Mouse (Mus musculus): Measurements from ENCODE around the gene Tex101. TPM values are rescaled to one million over a fixed set of nuclear protein-coding genes. Genes with fewer than 3 reads are reported as not detected.
"Not testable (repeated sequence)": the region's sequence is repeated elsewhere in the genome, so short reads cannot be mapped to it uniquely, and the experiment has no call there.

Gene Tex101
- polyA plus RNA-seq, 1 experiment from 2014 or later: not detected

DNA sequence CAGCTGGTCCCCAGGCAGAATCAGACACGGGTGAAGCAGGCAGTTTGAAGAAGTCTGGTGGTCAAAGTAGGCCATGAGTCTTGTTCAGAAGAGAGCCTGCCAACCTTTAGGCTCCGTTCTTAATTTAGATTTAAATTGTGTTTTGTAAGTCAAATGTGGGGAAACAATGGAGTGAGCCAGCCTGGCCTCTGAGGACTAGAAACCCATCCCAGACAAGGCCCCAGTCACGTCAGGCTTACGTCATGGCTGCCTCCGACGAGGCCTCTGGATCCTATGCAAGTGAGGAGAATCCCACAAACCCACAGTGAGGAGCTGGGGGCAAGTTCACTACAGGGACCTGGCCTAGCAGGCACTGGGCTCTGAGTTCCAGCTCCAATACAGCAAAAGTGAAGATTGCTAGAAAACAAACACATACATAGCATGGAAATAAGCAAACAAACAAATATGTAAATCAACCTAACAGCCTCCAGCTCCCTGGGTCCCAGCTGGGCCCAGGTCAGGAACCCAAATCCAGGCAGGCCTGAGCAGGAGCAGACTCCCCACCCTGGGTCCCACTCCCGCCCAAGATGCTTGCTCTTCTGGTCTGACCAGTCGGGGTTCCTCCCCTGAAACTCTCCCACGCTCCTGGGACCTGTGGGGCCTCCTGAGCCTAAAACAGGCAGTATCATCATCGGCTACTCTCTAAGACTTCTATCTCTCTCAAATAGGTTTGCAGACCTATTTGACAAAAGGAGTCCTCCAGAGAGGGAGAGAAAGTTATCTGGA is 46.2 kb downstream of the Tex101 start:
- Histone ChIP-seq H3K4me1 (peaks cover 8% of the 10 kb centered on the region), H3K9me3 (no peaks in the 10 kb centered on the region), H3K27me3 (peaks cover 4% of the 10 kb centered on the region; the same call in 1 of the 2 replicates), H3K4me3 (no peak overlapping the region), H3K9ac (no peak overlapping the region), H3K36me3 (no peaks in the 10 kb centered on the region), H3K4me2 (no peak overlapping the region), H3K27ac (peak overlapping the region; percentile 34; the same call in 1 of the 2 replicates)
- 60% methylated on average over 10 of the region's 10 CpGs for WGBS
- no peak for ATAC-seq (ENCODE audit: insufficient number of reproducible peaks, insufficient read depth, low FRiP score, low TSS enrichment, low read depth)

DNA sequence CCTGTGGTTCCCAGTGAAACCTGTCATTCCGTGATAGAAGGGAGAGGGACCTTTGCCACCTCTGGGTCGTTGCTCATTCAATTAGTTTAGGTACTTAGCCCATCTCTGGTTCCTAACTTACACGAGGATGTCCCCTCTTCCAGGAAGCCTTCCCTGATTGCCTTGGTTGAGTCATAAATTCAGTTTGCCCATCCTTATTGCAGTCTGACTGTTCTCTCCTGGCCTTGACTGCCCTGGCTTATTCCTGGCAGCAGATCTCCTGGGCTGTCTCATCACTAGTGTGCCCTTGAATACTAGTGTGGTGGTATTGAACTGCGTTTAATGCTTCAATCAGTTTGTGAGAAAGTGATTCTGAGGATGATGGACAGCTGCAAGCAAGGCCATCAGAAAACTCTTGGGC is 46.8 kb downstream of the Tex101 start:
- Histone ChIP-seq H3K36me3 (no peaks in the 10 kb centered on the region), H3K4me1 (peaks cover 8% of the 10 kb centered on the region), H3K27ac (no peak overlapping the region), H3K27me3 (peaks cover under 1% of the 10 kb centered on the region; the same call in 1 of the 2 replicates), H3K4me2 (peak overlapping the region; percentile 66; the same call in 1 of the 2 replicates), H3K9ac (no peak overlapping the region), H3K4me3 (no peak overlapping the region), H3K9me3 (no peaks in the 10 kb centered on the region)
- 66% methylated on average over 4 of the region's 4 CpGs for WGBS
- no peak for ATAC-seq (ENCODE audit: insufficient number of reproducible peaks, insufficient read depth, low FRiP score, low TSS enrichment, low read depth)

DNA sequence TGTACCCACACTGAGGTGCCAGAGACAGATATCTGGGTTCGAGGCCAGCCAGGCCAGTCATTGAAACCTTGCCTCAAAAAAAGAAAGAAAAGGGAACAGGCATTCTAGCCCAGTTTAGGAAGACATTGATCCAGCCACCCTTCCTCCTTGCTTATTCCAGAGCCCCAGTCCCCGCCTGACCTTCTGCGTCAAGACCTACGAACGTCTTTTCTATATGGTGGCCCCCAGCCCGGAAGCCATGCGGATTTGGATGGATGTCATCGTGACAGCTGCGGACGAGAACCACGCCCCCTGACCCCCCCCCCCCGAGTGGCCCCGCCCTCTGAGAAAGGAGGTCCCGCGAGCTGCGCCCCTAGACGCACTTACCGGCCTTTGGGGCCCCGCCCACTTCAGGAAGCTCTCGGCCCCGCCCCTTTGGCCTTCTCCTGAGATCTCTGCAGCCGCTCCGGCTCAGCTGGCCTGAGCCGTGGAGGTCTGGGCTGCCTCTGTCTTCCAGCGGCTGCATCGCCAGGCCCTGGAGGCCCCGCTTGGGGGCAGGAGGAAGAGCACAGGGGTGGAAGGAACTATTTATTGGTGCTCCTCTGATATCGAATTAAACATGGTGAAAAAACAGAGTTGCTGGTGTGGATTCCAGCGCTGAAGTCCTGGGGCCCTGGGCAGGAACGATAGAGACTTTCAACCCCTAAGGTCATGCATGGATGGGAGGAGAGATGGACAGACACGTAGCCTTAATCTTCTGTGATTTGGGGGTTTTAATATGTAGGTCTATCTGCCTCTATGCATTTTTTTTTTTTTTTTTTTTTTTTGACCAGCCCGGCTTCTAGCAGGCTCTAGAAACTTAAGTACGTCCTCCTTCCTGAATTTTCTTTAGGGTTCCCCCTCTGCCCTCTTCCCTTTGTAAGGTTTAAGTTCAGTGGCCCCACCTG is 47.5 kb downstream of the Tex101 start:
- Histone ChIP-seq H3K4me3 (peak overlapping the region; percentile 42), H3K4me1 (peaks cover 8% of the 10 kb centered on the region), H3K9me3 (no peaks in the 10 kb centered on the region), H3K4me2 (peak overlapping the region; percentile 66), H3K27ac (peak overlapping the region; percentile 22; the same call in 1 of the 2 replicates), H3K36me3 (no peaks in the 10 kb centered on the region), H3K9ac (peak overlapping the region; percentile 68), H3K27me3 (no peaks in the 10 kb centered on the region)
- 8% methylated on average over 32 of the region's 33 CpGs for WGBS
- ATAC-seq (ENCODE audit: insufficient number of reproducible peaks, insufficient read depth, low FRiP score, low TSS enrichment, low read depth): peak; percentile 49; the same call in 1 of the 2 replicates

DNA sequence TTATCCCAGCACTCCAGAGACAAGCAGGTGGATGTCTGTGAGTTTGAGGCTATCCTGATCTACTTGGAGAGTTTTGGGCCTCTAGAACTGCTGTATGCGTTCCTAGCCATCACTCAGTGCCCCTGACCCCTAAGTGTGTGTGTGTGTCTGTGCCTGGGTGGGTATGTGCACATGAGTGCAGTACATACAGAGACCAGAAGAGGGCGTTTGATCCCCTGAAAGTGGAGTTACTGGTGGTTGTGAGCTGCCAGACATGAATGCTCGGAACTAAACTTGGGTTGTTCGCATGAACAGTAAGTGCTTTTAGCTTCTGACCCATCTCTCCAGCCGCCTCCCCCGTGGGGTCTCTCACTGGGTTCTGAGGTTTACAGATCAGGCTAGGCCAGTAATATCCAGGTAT is 53.5 kb downstream of the Tex101 start:
- WGBS: 85% methylated on average over 6 of the region's 6 CpGs
- no peak for ATAC-seq (ENCODE audit: insufficient number of reproducible peaks, insufficient read depth, low FRiP score, low TSS enrichment, low read depth)
- H3K4me3 ChIP-seq: no peak overlapping the region

DNA sequence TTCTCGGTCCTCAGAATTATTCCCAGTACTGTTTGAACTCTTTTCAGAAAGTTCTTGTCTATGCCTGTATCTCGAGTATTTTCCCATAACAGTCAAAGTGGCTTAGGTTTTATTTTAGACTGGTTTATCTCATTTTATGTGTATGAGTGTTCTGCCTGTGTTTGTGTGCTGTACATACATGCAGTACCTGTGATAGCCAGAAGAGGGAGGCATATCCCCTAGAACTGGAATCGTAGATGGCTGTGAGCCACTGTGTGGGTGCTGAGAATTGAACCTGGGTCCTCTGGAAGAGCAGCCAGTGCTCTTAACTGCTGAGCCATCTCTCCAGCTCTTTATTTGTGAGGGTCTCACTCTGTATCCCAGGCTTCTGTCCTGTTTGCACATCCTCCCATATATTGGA is 55.3 kb downstream of the Tex101 start:
- H3K27me3 ChIP-seq: no peaks in the 10 kb centered on the region

More for the DNA sequence above, 53.5 kb downstream of the Tex101 start:
- no peaks in the 10 kb centered on the region for H3K27me3 ChIP-seq
- no peaks in the 10 kb centered on the region; the same call in 1 of the 2 replicates for H3K4me1 ChIP-seq
- H3K36me3 ChIP-seq: peaks cover 5% of the 10 kb centered on the region; the same call in 1 of the 2 replicates
- no peak overlapping the region for H3K27ac ChIP-seq
- H3K4me2 ChIP-seq: no peak overlapping the region
- no peak overlapping the region for H3K9ac ChIP-seq
- peaks cover 7% of the 10 kb centered on the region; the same call in 1 of the 2 replicates for H3K9me3 ChIP-seq

DNA sequence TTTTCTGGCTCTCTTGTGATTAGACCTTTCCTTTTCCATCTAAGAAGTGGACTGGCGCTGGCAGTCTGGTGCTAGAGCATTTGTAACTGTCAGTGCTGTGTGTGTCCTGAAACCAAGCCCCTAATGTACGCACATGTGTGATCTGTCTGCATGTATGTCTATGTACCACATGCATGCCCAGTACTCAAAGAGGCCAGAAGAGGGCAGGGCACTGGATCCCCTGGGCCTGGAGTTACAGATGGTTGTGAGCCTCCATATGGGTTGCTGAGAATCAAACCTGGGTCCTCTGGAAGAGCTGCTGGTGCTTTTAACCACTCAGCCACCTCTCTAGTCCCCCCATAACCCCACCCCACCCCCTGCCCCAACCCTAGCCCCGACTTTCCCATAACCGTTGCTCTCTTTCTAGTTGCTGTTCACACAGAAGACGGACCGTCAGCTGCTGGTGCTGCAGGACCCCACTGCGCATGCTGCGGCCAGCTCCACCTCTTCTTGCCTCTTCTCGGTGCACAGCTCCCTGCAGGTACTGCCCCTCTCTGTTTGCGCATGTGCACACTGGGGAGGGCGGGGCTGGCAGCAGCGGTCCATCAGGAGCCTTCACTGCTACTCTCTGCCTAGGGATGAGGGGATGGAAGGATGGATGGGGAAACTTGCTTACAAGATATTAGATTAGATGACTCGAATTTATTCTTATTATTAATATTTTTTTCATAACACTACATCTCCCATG is 56.6 kb downstream of the Tex101 start:
- ATAC-seq (ENCODE audit: insufficient number of reproducible peaks, insufficient read depth, low FRiP score, low TSS enrichment, low read depth): no peak
- no peak overlapping the region for H3K4me3 ChIP-seq
- peaks cover 5% of the 10 kb centered on the region; the same call in 1 of the 2 replicates for H3K36me3 ChIP-seq
- no peaks in the 10 kb centered on the region; the same call in 1 of the 2 replicates for H3K4me1 ChIP-seq
- WGBS: 55% methylated on average over 13 of the region's 13 CpGs
- H3K4me2 ChIP-seq: no peak overlapping the region
- H3K9ac ChIP-seq: no peak overlapping the region
- H3K27me3 ChIP-seq: peaks cover 4% of the 10 kb centered on the region; the same call in 1 of the 2 replicates
- H3K9me3 ChIP-seq: peaks cover 7% of the 10 kb centered on the region; the same call in 1 of the 2 replicates
- H3K27ac ChIP-seq: no peak overlapping the region

More for the DNA sequence above, 55.3 kb downstream of the Tex101 start:
- Histone ChIP-seq H3K9ac (no peak overlapping the region), H3K9me3 (peaks cover 7% of the 10 kb centered on the region; the same call in 1 of the 2 replicates), H3K36me3 (peaks cover 5% of the 10 kb centered on the region; the same call in 1 of the 2 replicates), H3K4me3 (no peak overlapping the region), H3K4me1 (no peaks in the 10 kb centered on the region; the same call in 1 of the 2 replicates), H3K4me2 (no peak overlapping the region), H3K27ac (no peak overlapping the region)
- 86% methylated on average over 3 of the region's 3 CpGs for WGBS
- ATAC-seq (ENCODE audit: insufficient number of reproducible peaks, insufficient read depth, low FRiP score, low TSS enrichment, low read depth): no peak

DNA sequence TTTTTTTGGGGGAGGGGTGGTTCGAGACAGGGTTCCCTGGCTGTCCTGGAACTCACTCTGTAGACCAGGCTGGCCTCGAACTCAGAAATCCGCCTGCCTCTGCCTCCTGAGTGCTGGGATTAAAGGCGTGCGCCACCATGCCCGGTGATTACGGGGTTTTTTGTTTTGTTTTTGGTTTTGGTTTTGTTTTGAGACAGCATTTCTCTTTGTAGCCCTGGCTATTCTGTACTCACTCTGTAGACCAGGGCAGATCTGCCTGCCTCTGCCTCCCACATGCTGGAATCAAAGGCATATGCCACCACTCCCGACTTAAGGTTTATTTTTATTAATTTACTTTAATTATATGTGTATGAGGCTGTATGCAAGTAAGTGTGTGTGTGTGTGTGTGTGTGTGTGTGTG is 58.1 kb downstream of the Tex101 start:
- not testable (repeated sequence) for H3K9me3 ChIP-seq

More for the DNA sequence above, 58.1 kb downstream of the Tex101 start:
- not testable (repeated sequence) for ATAC-seq (ENCODE audit: insufficient number of reproducible peaks, insufficient read depth, low FRiP score, low TSS enrichment, low read depth); H3K9ac ChIP-seq; H3K36me3 ChIP-seq; H3K4me2 ChIP-seq; H3K4me3 ChIP-seq; H3K27ac ChIP-seq; H3K4me1 ChIP-seq
- H3K27me3 ChIP-seq: peaks cover 19% of the 10 kb centered on the region
- 88% methylated on average over 8 of the region's 8 CpGs for WGBS

Other genes starting within 250 kb of the Tex101 start
- gene Irgc1, start 224.4 kb downstream of the Tex101 start, polyA plus RNA-seq (2015; fragmentation: Nextera tagmentation; extraction: Ambion mirVana): not detected in 2 replicates
- gene Plaur, start 214.2 kb downstream of the Tex101 start, polyA plus RNA-seq (2015; fragmentation: Nextera tagmentation; extraction: Ambion mirVana): 2.6 and 3.8 TPM in 2 replicates
- gene Cadm4, start 194.7 kb downstream of the Tex101 start, polyA plus RNA-seq (2015; fragmentation: Nextera tagmentation; extraction: Ambion mirVana): 6.7 and 7.9 TPM in 2 replicates
- gene Zfp428, start 169.7 kb downstream of the Tex101 start, polyA plus RNA-seq (2015; fragmentation: Nextera tagmentation; extraction: Ambion mirVana): 95.8 and 96.3 TPM in 2 replicates
- 0.53 and 0.89 TPM in 2 replicates for gene AC161166.1, start 164.2 kb downstream of the Tex101 start, polyA plus RNA-seq (2015; fragmentation: Nextera tagmentation; extraction: Ambion mirVana)
- gene Irgq, start 146.0 kb downstream of the Tex101 start, polyA plus RNA-seq (2015; fragmentation: Nextera tagmentation; extraction: Ambion mirVana): 9.6 and 10.2 TPM in 2 replicates
- gene Pinlyp, start 130.6 kb downstream of the Tex101 start, polyA plus RNA-seq (2015; fragmentation: Nextera tagmentation; extraction: Ambion mirVana): 0.42 TPM in 1 of 2 replicates, not detected in the other
- 127 and 147 TPM in 2 replicates for gene Xrcc1, start 130.4 kb downstream of the Tex101 start, polyA plus RNA-seq (2015; fragmentation: Nextera tagmentation; extraction: Ambion mirVana)
- 24.0 and 26.0 TPM in 2 replicates for gene Ethe1, start 89.1 kb downstream of the Tex101 start, polyA plus RNA-seq (2015; fragmentation: Nextera tagmentation; extraction: Ambion mirVana)
- 7.0 and 7.3 TPM in 2 replicates for gene Zfp575, start 89.0 kb downstream of the Tex101 start, polyA plus RNA-seq (2015; fragmentation: Nextera tagmentation; extraction: Ambion mirVana)
- 0.37 and 0.65 TPM in 2 replicates for gene Phldb3, start 65.9 kb downstream of the Tex101 start, polyA plus RNA-seq (2015; fragmentation: Nextera tagmentation; extraction: Ambion mirVana)
- 13.7 and 16.0 TPM in 2 replicates for gene Lypd3, start 40.1 kb downstream of the Tex101 start, polyA plus RNA-seq (2015; fragmentation: Nextera tagmentation; extraction: Ambion mirVana)
- not detected in 2 replicates for gene BC049730, start 32.6 kb upstream of the Tex101 start, polyA plus RNA-seq (2015; fragmentation: Nextera tagmentation; extraction: Ambion mirVana)
- not detected in 2 replicates for gene Gm4763, start 50.2 kb upstream of the Tex101 start, polyA plus RNA-seq (2015; fragmentation: Nextera tagmentation; extraction: Ambion mirVana)
- 0.35 and 0.77 TPM in 2 replicates for gene Cd177, start 83.6 kb upstream of the Tex101 start, polyA plus RNA-seq (2015; fragmentation: Nextera tagmentation; extraction: Ambion mirVana)
- gene Ceacam10, start 100.5 kb upstream of the Tex101 start, polyA plus RNA-seq (2015; fragmentation: Nextera tagmentation; extraction: Ambion mirVana): 0.56 and 0.74 TPM in 2 replicates
- gene Gm9844, start 185.5 kb upstream of the Tex101 start, polyA plus RNA-seq (2015; fragmentation: Nextera tagmentation; extraction: Ambion mirVana): 19.6 and 35.1 TPM in 2 replicates
- not detected in 2 replicates for gene Lypd4, start 193.3 kb upstream of the Tex101 start, polyA plus RNA-seq (2015; fragmentation: Nextera tagmentation; extraction: Ambion mirVana)
- not detected in 2 replicates for gene Dmrtc2, start 193.4 kb upstream of the Tex101 start, polyA plus RNA-seq (2015; fragmentation: Nextera tagmentation; extraction: Ambion mirVana)
- 2,967 and 3,152 TPM in 2 replicates for gene Rps19, start 207.7 kb upstream of the Tex101 start, polyA plus RNA-seq (2015; fragmentation: Nextera tagmentation; extraction: Ambion mirVana)
- gene Cd79a, start 220.7 kb upstream of the Tex101 start, polyA plus RNA-seq (2015; fragmentation: Nextera tagmentation; extraction: Ambion mirVana): 0.41 and 0.89 TPM in 2 replicates
- gene Arhgef1, start 226.2 kb upstream of the Tex101 start, polyA plus RNA-seq (2015; fragmentation: Nextera tagmentation; extraction: Ambion mirVana): 115 and 122 TPM in 2 replicates